Mouse (Mus musculus) cerebellum, adult 2 months (tissue): ENCODE results near the gene Slc10a7. TPM values are rescaled to one million over a fixed set of nuclear protein-coding genes. Genes with fewer than 3 reads are reported as not detected.

Experiments
- DNase-seq, 2 experiments: peaks; one replicate each; pipeline ENCODE4 v3.0.0; 2021
- H3K27ac ChIP-seq: fragments of 200-500 bp; 2 replicates; pipeline ENCODE4 v1.5.1; 2012; ENCODE audit warnings: low read length, control low read depth, inconsistent platforms; ENCODE audit not compliant: insufficient read depth
- H3K27me3 ChIP-seq: fragments of 200-500 bp; 2 replicates; pipeline ENCODE4 v1.6.1; 2012; ENCODE audit warnings: inconsistent platforms, mild to moderate bottlenecking, low read length, moderate library complexity; ENCODE audit not compliant: control insufficient read depth, insufficient read depth
- H3K4me1 ChIP-seq: fragments of 200-500 bp; 2 replicates; pipeline ENCODE4 v1.6.1; 2011; ENCODE audit warnings: low read length; ENCODE audit not compliant: control insufficient read depth, insufficient read depth
- H3K4me3 ChIP-seq: fragments of 200-500 bp; replicated peaks from 2 replicates; pipeline ENCODE3; 2011; ENCODE audit warnings: mild to moderate bottlenecking, low read depth, low read length, control low read depth; ENCODE audit not compliant: insufficient read depth
- CTCF ChIP-seq: fragments of 200-500 bp; IDR thresholded peaks from 2 replicates; pipeline ENCODE4 v1.5.1; 2011; ENCODE audit warnings: low read depth, mild to moderate bottlenecking, control low read depth, low read length, moderate library complexity, borderline replicate concordance; ENCODE audit not compliant: insufficient read depth
- POLR2A ChIP-seq: fragments of 200-500 bp; IDR thresholded peaks from 2 replicates; pipeline ENCODE4 v1.6.1; 2011; ENCODE audit warnings: low read length, control low read depth, borderline replicate concordance; ENCODE audit not compliant: insufficient read depth
- WGBS: fragments of 180-500 bp; shearing (Covaris S2); methylation state at CpG from one replicate; pipeline ENCODE4 v1.1.7; 2018; 5-methylcytosine and 5-hydroxymethylcytosine counted together
- polyA plus RNA-seq: library from polyadenylated mRNA; depleted of rRNA; stranded (reverse); fragments of >200 nt; gene quantifications from 2 replicates; pipeline ENCODE4 v1.2.3, GENCODE M21; 2012

The Slc10a7 gene
- polyA plus RNA-seq, 1 experiment, result 6.7 TPM

GRCm38 (mm10) chr8:78556773-78557434, 47.8 kb downstream of the Slc10a7 start:
- no peaks in the 10 kb centered on the region for H3K4me1 ChIP-seq
- no peak overlapping the region for H3K27ac ChIP-seq
- H3K27me3 ChIP-seq, result no peaks in the 10 kb centered on the region
- H3K4me3 ChIP-seq, result no peak overlapping the region
- WGBS, result 62% methylated on average over 11 of the region's 11 CpGs
- DNase-seq, result no peak
- TF ChIP-seq POLR2A (no peak), CTCF (no peak)

- no peak for DNase-seq
- H3K4me3 ChIP-seq, result no peak overlapping the region
- no peaks in the 10 kb centered on the region for H3K4me1 ChIP-seq
- H3K27ac ChIP-seq, result no peak overlapping the region
- WGBS, result 93% methylated on average over 6 of the region's 6 CpGs
- H3K27me3 ChIP-seq, result no peaks in the 10 kb centered on the region
- no peak for TF ChIP-seq CTCF
- no peak for TF ChIP-seq POLR2A
These were observed 52.5 kb downstream of the Slc10a7 start for GRCm38 (mm10) chr8:78561620-78562019.

GRCm38 (mm10) chr8:78563466-78564058, 54.4 kb downstream of the Slc10a7 start:
- TF ChIP-seq CTCF, result no peak
- TF ChIP-seq POLR2A, result no peak
- H3K27me3 ChIP-seq, result no peaks in the 10 kb centered on the region
- H3K4me3 ChIP-seq, result no peak overlapping the region
- no peaks in the 10 kb centered on the region for H3K4me1 ChIP-seq
- 94% methylated on average over 2 of the region's 2 CpGs for WGBS
- H3K27ac ChIP-seq, result no peak overlapping the region
- no peak for DNase-seq

GRCm38 (mm10) chr8:78564200-78564599, 55.1 kb downstream of the Slc10a7 start:
- WGBS, result 75% methylated on average over 5 of the region's 5 CpGs
- DNase-seq, result no peak

GRCm38 (mm10) chr8:78568196-78568595, 59.0 kb downstream of the Slc10a7 start:
- Histone ChIP-seq H3K4me3 (no peak overlapping the region), H3K27me3 (no peaks in the 10 kb centered on the region), H3K4me1 (no peaks in the 10 kb centered on the region), H3K27ac (no peak overlapping the region)
- TF ChIP-seq POLR2A (no peak), CTCF (no peak)
- 85% methylated on average over 8 of the region's 8 CpGs for WGBS
- no peak for DNase-seq

More at GRCm38 (mm10) chr8:78564200-78564599, 55.1 kb downstream of the Slc10a7 start:
- no peak for TF ChIP-seq CTCF
- TF ChIP-seq POLR2A, result no peak
- no peaks in the 10 kb centered on the region for H3K4me1 ChIP-seq
- H3K27me3 ChIP-seq, result no peaks in the 10 kb centered on the region
- H3K27ac ChIP-seq, result no peak overlapping the region
- H3K4me3 ChIP-seq, result no peak overlapping the region

- WGBS, result 81% methylated on average over 9 of the region's 9 CpGs
- TF ChIP-seq CTCF (no peak), POLR2A (no peak)
- H3K4me1 ChIP-seq, result no peaks in the 10 kb centered on the region
- no peak overlapping the region for H3K4me3 ChIP-seq
- DNase-seq, result no peak
- no peak overlapping the region for H3K27ac ChIP-seq
- H3K27me3 ChIP-seq, result no peaks in the 10 kb centered on the region
These were observed 62.4 kb downstream of the Slc10a7 start for GRCm38 (mm10) chr8:78571528-78571927.

GRCm38 (mm10) chr8:78574207-78574606, 65.1 kb downstream of the Slc10a7 start:
- Histone ChIP-seq H3K27ac (no peak overlapping the region), H3K4me3 (no peak overlapping the region), H3K27me3 (no peaks in the 10 kb centered on the region), H3K4me1 (no peaks in the 10 kb centered on the region)
- TF ChIP-seq CTCF (no peak), POLR2A (no peak)
- 90% methylated on average over 7 of the region's 7 CpGs for WGBS
- DNase-seq, result no peak

- no peak for TF ChIP-seq CTCF
- TF ChIP-seq POLR2A, result no peak
- DNase-seq, result no peak
- WGBS, result 29% methylated on average over 10 of the region's 10 CpGs
These were observed 68.4 kb downstream of the Slc10a7 start for GRCm38 (mm10) chr8:78577569-78577968.

More at GRCm38 (mm10) chr8:78577569-78577968, 68.4 kb downstream of the Slc10a7 start:
- no peaks in the 10 kb centered on the region for H3K4me1 ChIP-seq
- no peak overlapping the region for H3K27ac ChIP-seq
- no peak overlapping the region for H3K4me3 ChIP-seq
- H3K27me3 ChIP-seq, result no peaks in the 10 kb centered on the region
